Mouse (Mus musculus) thymus, adult 2 months (tissue): Measurements from ENCODE around the gene Ryr2. TPM values are rescaled to one million over a fixed set of nuclear protein-coding genes. Genes with fewer than 3 reads are reported as not detected.

Experiments
- DNase-seq: peaks from one replicate; pipeline ENCODE4 v3.0.0; 2021
- H3K27ac ChIP-seq: fragments of 200-500 bp; 2 replicates; pipeline ENCODE4 v1.5.1; 2012; ENCODE audit warnings: low read length, control low read depth; ENCODE audit not compliant: control insufficient read depth, insufficient read depth
- H3K27me3 ChIP-seq: fragments of 200-500 bp; 2 replicates; pipeline ENCODE4 v1.6.1; 2012; ENCODE audit warnings: mild to moderate bottlenecking, low read length, moderate library complexity, mixed read lengths; ENCODE audit not compliant: control insufficient read depth, insufficient read depth
- H3K36me3 ChIP-seq: fragments of 200-500 bp; 2 replicates; pipeline ENCODE4 v1.6.1; 2012; ENCODE audit warnings: mild to moderate bottlenecking, low read length, moderate library complexity; ENCODE audit not compliant: control insufficient read depth, insufficient read depth
- H3K4me1 ChIP-seq: fragments of 200-500 bp; replicated peaks from 2 replicates; pipeline ENCODE4 v1.6.1; 2012; ENCODE audit warnings: low read length; ENCODE audit not compliant: control insufficient read depth, insufficient read depth
- H3K4me3 ChIP-seq: fragments of 200-500 bp; 2 replicates; pipeline ENCODE4 v1.5.1; 2012; ENCODE audit warnings: mild to moderate bottlenecking, low read length, control low read depth, moderate library complexity; ENCODE audit not compliant: control insufficient read depth, insufficient read depth
- CTCF ChIP-seq: fragments of 200-500 bp; IDR thresholded peaks from 2 replicates; pipeline ENCODE4 v1.5.1; 2012; ENCODE audit warnings: mild to moderate bottlenecking, control low read depth, low read length, moderate library complexity, borderline replicate concordance; ENCODE audit not compliant: control insufficient read depth, poor library complexity, insufficient read depth; ENCODE audit errors: extremely low read depth
- POLR2A ChIP-seq: fragments of 200-500 bp; IDR thresholded peaks from 2 replicates; pipeline ENCODE4 v1.6.1; 2012; ENCODE audit warnings: mild to moderate bottlenecking, low read length, control low read depth, moderate library complexity; ENCODE audit not compliant: control insufficient read depth, poor library complexity, insufficient read depth; ENCODE audit errors: extremely low read depth
- WGBS: fragments of 180-500 bp; shearing (Covaris S2); methylation state at CpG from one replicate; pipeline ENCODE4 v1.1.7; 2018; 5-methylcytosine and 5-hydroxymethylcytosine counted together
- polyA plus RNA-seq: library from polyadenylated mRNA; depleted of rRNA; stranded (reverse); fragments of >200 nt; gene quantifications from 2 replicates; pipeline ENCODE4 v1.2.3, GENCODE M21; 2012

The Ryr2 gene
- polyA plus RNA-seq, 1 experiment, result 3.6 TPM

DNA sequence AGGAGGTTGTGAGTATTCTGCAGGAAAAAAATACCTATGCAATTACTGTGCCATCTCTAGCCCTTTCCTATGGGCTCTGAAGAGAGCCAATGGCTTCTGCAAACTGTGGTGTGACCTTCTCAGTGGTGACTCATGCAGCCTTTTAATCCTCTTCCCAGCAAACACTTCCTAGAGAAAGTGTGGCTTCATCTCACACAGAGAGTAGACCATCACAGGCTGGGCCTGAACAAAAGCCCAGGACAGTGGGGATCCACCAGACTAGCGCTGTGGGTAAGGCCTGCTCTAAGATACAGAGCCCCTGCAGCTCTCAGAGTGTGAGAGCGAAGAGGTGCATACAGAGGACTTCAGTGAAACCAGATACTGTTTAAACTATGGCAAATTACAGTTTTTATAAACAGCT is 325.7 kb downstream of the Ryr2 start:
- 84% methylated on average over 2 of the region's 2 CpGs for WGBS
- H3K36me3 ChIP-seq, result no peaks in the 10 kb centered on the region

DNA sequence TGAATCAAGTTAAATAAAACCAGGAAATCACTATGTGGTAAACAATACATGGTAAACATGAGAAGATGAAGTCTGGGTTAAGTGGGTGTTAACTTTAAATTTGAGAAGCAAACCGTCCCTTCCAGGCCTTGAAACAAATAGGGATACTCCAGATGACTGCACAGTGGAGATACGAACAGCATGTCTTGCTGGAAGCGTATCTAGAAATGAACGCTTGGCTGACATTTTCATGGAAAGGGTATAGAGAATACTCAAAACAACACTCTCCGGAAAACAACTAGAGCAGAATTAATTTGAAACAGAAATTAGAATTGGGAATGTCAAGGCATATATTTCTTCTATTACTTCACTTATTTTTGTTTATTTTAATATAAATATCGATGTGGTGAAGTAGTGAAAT is 329.0 kb downstream of the Ryr2 start:
- Histone ChIP-seq H3K27ac (no peak overlapping the region), H3K4me1 (no peaks in the 10 kb centered on the region), H3K36me3 (no peaks in the 10 kb centered on the region), H3K4me3 (no peak overlapping the region), H3K27me3 (no peaks in the 10 kb centered on the region)
- 92% methylated on average over 6 of the region's 6 CpGs for WGBS
- TF ChIP-seq POLR2A (no peak), CTCF (no peak)
- no peak for DNase-seq

More for the DNA sequence above, 325.7 kb downstream of the Ryr2 start:
- DNase-seq, result no peak
- TF ChIP-seq CTCF (no peak), POLR2A (no peak)
- no peaks in the 10 kb centered on the region for H3K27me3 ChIP-seq
- no peaks in the 10 kb centered on the region for H3K4me1 ChIP-seq
- H3K27ac ChIP-seq, result no peak overlapping the region
- no peak overlapping the region for H3K4me3 ChIP-seq

DNA sequence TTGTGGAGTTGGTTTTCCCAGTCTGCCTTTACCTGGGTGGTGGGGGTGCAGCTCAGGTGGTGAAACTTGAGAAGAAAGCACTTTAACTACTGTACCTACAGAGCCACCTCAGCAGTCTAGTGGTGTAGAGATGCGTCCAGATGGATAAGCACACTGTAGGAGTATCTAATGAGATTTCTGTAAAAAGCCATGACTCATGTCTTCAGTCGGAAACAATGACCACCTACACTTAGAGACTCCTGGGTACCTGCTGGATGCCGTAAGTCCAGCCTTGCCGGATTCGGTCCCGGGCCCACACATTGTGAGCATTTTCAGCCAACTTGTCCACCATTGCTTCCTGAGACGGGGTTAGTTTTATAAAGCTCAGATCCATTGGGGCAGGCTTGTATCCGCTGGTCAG is 334.6 kb downstream of the Ryr2 start:
- no peaks in the 10 kb centered on the region for H3K27me3 ChIP-seq
- WGBS, result 98% methylated on average over 8 of the region's 8 CpGs
- H3K27ac ChIP-seq, result no peak overlapping the region
- H3K36me3 ChIP-seq, result no peaks in the 10 kb centered on the region
- TF ChIP-seq CTCF, result no peak
- no peak for TF ChIP-seq POLR2A
- H3K4me1 ChIP-seq, result no peaks in the 10 kb centered on the region
- no peak for DNase-seq
- H3K4me3 ChIP-seq, result no peak overlapping the region

DNA sequence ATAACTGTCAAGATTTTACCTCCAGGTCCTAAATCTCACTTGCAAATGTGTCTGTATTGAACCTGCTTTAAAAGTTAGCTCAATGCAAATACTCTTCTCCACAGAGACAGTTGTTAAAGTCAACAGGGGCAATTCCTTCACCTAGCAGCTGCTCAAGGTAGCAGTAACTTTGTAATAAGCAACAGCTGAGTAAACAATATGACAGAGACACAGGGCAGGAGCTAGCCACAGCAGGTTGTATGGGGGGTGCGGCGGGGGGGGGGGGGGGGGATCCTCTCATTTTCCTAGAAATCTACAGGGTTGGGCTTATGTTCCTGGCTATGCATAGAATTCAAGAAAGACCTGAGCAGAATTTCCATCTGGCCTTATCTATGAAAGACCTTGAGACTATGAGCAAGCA is 339.8 kb downstream of the Ryr2 start:
- WGBS, result 89% methylated on average over 2 of the region's 2 CpGs
- Histone ChIP-seq H3K36me3 (no peaks in the 10 kb centered on the region), H3K4me1 (no peaks in the 10 kb centered on the region), H3K27ac (no peak overlapping the region), H3K4me3 (no peak overlapping the region), H3K27me3 (no peaks in the 10 kb centered on the region)
- no peak for TF ChIP-seq POLR2A
- no peak for TF ChIP-seq CTCF
- DNase-seq, result no peak

- Histone ChIP-seq H3K4me1 (no peaks in the 10 kb centered on the region), H3K27me3 (no peaks in the 10 kb centered on the region), H3K27ac (no peak overlapping the region), H3K4me3 (no peak overlapping the region), H3K36me3 (no peaks in the 10 kb centered on the region)
- no peak for TF ChIP-seq CTCF
- no peak for TF ChIP-seq POLR2A
- no peak for DNase-seq
- WGBS, result 91% methylated on average over 4 of the region's 4 CpGs
These were observed 342.8 kb downstream of the Ryr2 start for GRCm38 (mm10) chr13:11763925-11764324.

GRCm38 (mm10) chr13:11763104-11763503 is 343.6 kb downstream of the Ryr2 start:
- H3K36me3 ChIP-seq, result no peaks in the 10 kb centered on the region
- no peaks in the 10 kb centered on the region for H3K27me3 ChIP-seq
- DNase-seq, result no peak
- H3K4me1 ChIP-seq, result no peaks in the 10 kb centered on the region
- WGBS, result 90% methylated on average over 3 of the region's 3 CpGs
- no peak overlapping the region for H3K4me3 ChIP-seq
- no peak overlapping the region for H3K27ac ChIP-seq
- TF ChIP-seq POLR2A, result no peak
- TF ChIP-seq CTCF, result no peak

DNA sequence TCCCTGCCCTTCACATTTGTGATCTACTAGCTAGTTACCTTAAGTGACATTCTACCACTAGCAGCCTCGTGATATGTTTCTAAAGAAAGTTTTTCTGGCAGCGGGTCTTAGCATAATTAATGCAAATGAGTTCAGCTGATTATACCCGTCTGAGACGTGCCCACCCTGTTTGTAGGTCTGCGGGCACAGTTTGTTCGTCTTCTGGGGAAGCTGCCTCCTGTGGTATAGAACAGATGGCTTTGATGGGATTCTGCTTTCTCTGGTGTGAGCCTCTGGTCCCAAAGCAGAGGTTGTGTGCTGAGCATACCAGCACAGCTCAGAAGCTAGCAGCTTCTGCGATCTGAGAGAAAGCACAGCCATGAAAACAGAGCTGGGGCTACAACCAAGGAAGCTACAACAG is 348.9 kb downstream of the Ryr2 start:
- no peak overlapping the region for H3K4me3 ChIP-seq
- H3K27ac ChIP-seq, result no peak overlapping the region
- H3K27me3 ChIP-seq, result no peaks in the 10 kb centered on the region
- TF ChIP-seq POLR2A, result no peak
- TF ChIP-seq CTCF, result no peak
- no peaks in the 10 kb centered on the region for H3K36me3 ChIP-seq
- WGBS, result 87% methylated on average over 7 of the region's 7 CpGs
- DNase-seq, result no peak
- H3K4me1 ChIP-seq, result no peaks in the 10 kb centered on the region
